Mouse (Mus musculus) embryonic fibroblast, embryonic 13.5 days (primary cell): ENCODE measurements around the gene Slc41a2.

ENCODE experiments used
- CTCF ChIP-seq: IDR thresholded peaks from 2 replicates; pipeline ENCODE4 v1.5.1; 2011; ENCODE audit warnings: mild to moderate bottlenecking, control low read depth, low read length, moderate library complexity, borderline replicate concordance; ENCODE audit not compliant: insufficient read depth
- POLR2A ChIP-seq: IDR thresholded peaks from 2 replicates; pipeline ENCODE4 v1.6.1; 2011; ENCODE audit warnings: low read depth, mild to moderate bottlenecking, control low read depth, low read length, moderate library complexity

DNA sequence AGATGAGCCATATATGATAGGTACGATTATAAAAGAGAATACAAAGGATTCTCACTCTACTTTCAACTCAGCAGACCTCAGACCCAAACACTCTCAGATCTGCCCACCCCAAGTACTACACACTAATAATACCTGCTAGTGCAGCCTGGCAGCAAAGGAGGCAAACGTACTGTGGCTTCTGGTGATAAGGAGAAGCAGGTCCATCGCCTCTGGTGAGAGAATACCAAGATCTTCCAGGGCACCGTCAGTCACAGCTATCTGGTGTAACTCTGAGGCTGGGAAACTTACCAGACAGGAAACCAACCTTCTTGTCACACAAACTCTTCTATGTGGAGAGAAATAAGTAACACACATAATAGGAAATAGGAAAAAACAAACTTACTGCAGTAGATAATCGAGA, 24.6 kb downstream of the Slc41a2 start:
- no peak for TF ChIP-seq POLR2A
- TF ChIP-seq CTCF: no peak
